Mouse (Mus musculus) thymus, adult 2 months (tissue): ENCODE measurements around the gene Lypd6.

ENCODE experiments used
- CTCF ChIP-seq: fragments of 200-500 bp; IDR thresholded peaks from 2 replicates; pipeline ENCODE4 v1.5.1; 2012; ENCODE audit warnings: mild to moderate bottlenecking, control low read depth, low read length, moderate library complexity, borderline replicate concordance; ENCODE audit not compliant: control insufficient read depth, poor library complexity, insufficient read depth; ENCODE audit errors: extremely low read depth
- POLR2A ChIP-seq: fragments of 200-500 bp; IDR thresholded peaks from 2 replicates; pipeline ENCODE4 v1.6.1; 2012; ENCODE audit warnings: mild to moderate bottlenecking, low read length, control low read depth, moderate library complexity; ENCODE audit not compliant: control insufficient read depth, poor library complexity, insufficient read depth; ENCODE audit errors: extremely low read depth

GRCm38 (mm10) chr2:50128322-50129277, 62.4 kb downstream of the Lypd6 start:
- no peak for TF ChIP-seq POLR2A
- no peak for TF ChIP-seq CTCF
